Mouse (Mus musculus): ENCODE measurements around the gene Arhgef11.

DNA sequence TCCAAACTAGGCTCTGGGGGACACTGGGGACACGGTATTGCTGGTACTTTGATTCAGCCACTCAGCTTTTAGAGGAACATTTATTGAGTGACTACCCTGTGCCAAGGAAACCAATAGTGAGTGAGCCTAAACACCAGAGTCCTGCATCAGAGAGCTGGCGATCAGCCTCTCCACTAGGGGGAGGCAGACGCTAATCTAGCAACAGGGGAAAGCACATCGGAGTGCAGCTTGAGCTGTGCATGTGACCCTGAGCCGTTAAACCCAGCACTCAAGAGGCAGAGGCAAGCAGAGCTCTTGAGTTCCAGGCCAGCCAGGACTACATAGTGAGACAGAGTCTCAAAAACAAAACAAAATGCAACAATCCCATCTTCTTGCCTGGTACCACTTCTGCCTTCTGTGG lies 131.7 kb downstream of the Arhgef11 start:
- TF ChIP-seq POLR2A (IDR thresholded peaks at IDR 0.05; ENCODE audit: borderline replicate concordance, low read depth, low read length) (no peak), CTCF (IDR thresholded peaks at IDR 0.05; ENCODE audit: low read depth, low read length) (peak; percentile 27; the same call in 1 of the 2 replicates)

Measured in bone marrow macrophage, adult 2 months (primary cell).